In the genomic region with DNA sequence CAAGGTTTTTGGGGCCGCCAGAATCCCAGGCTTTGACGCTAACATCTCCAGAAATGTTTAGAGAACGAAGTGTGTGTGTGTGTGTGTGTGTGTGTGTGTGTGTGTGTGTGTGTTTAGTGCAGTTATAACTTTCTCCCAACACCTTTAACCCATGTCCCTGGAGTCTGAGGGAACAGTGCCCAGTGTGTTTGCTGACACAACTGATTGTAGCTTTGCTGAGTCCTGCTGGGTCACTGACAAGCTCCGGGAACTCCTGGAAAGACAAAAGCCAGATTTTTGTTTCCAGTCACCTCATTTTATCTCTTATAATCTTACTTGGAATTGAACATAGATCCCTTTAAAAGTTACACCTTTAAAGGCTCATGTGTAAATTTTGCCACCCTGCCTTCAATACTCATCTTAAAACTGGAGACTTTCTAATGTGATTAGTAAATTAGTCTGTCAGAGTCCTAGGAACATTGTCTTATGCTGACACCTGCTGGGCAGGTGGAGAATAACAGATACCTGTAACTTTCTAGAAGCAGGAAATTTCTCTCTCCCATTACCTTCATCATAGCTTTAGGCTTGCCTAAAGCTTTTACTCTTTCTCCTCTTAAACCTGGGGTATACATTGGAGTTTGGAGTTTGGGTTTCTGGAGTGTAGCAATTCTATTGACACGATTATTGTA, we compare ENCODE assay signal across 9 mouse cellular contexts. TPM values are rescaled to one million over a fixed set of nuclear protein-coding genes. Genes with fewer than 3 reads are reported as not detected.
DNase-seq lines count a peak whose midpoint lies in the region; ATAC-seq and TF ChIP-seq lines count a peak whose summit lies in the region.
"Had no signal": no experiment of that assay in that cellular context is flagged by ENCODE, and none has a peak within 500 bp of the region (broad histone marks: within the 10 kb centered on the region; RNA-seq: fewer than 3 reads in every experiment).

No protein-coding gene starts in this region.

- intact Hi-C loops in left cerebral cortex, adult 2 months (cut with DNase I) = loop anchor here (1.0 to 10.0 kb wide), 2 partner anchors 101 to 278 kb away; no protein-coding TSS in a partner anchor

- 0 out of 2 replicates have a peak, but pooled peaks have one; percentile 35 for ATAC-seq in hindbrain, embryonic 14.5 days (ENCODE audit: low FRiP score)
- ATAC-seq in hindbrain, embryonic 12.5 days (ENCODE audit: low FRiP score) = no peak
- ATAC-seq in Patski = no peak

- H3K27me3 ChIP-seq in hindbrain, embryonic 14.5 days (ENCODE audit: control insufficient read depth, insufficient read depth, low read length) = no peaks in the 10 kb centered on the region
- no peaks in the 10 kb centered on the region for H3K27me3 ChIP-seq in hindbrain, embryonic 12.5 days
- peaks cover 12% of the 10 kb centered on the region for H3K27me3 ChIP-seq in Patski
- H3K27me3 ChIP-seq: limb, embryonic 13.5 days had no signal

- CTCF ChIA-PET in Patski (lab: Charles Lee) = interaction anchor here (0.7 kb wide), 3 partner anchors 278 to 281 kb away, joined by 3 read pairs; no protein-coding TSS in a partner anchor

- no peak overlapping the region for H3K27ac ChIP-seq in hindbrain, embryonic 14.5 days
- no peak overlapping the region for H3K27ac ChIP-seq in hindbrain, embryonic 12.5 days
- no peak overlapping the region for H3K27ac ChIP-seq in left cerebral cortex, adult 2 months
- H3K27ac ChIP-seq: limb, embryonic 13.5 days had no signal

- TF ChIP-seq CTCF in Patski (IDR thresholded peaks at IDR 0.05) = peak; percentile 39
- peak; percentile 82 for TF ChIP-seq CTCF in left cerebral cortex, adult 2 months (IDR thresholded peaks at IDR 0.05)

- in situ Hi-C loops in Patski (cut with MboI; ENCODE audit: low pct_unique_long_range_greater_than_20kb) = loop anchor here (5.0 kb wide), 2 partner anchors 98 to 278 kb away; no protein-coding TSS in a partner anchor

- H3K36me3 ChIP-seq in hindbrain, embryonic 14.5 days (replicated peaks; ENCODE audit: control insufficient read depth, insufficient read depth) = no peaks in the 10 kb centered on the region
- no peaks in the 10 kb centered on the region for H3K36me3 ChIP-seq in hindbrain, embryonic 12.5 days
- H3K36me3 ChIP-seq: limb, embryonic 13.5 days had no signal

- H3K4me1 ChIP-seq in hindbrain, embryonic 14.5 days (replicated peaks; ENCODE audit: control insufficient read depth, insufficient read depth, low read length) = no peaks in the 10 kb centered on the region
- H3K4me1 ChIP-seq in hindbrain, embryonic 12.5 days = no peaks in the 10 kb centered on the region
- H3K4me1 ChIP-seq: limb, embryonic 13.5 days had no signal

- WGBS in hindbrain, embryonic 14.5 days = 72% methylated on average over 5 of the region's 5 CpGs
- 69% methylated on average over 5 of the region's 5 CpGs for WGBS in hindbrain, embryonic 12.5 days

- H3K9ac ChIP-seq in hindbrain, embryonic 14.5 days = no peak overlapping the region
- H3K9ac ChIP-seq in hindbrain, embryonic 12.5 days = no peak overlapping the region
- H3K9ac ChIP-seq: limb, embryonic 13.5 days had no signal

- H3K9me3 ChIP-seq in hindbrain, embryonic 14.5 days (ENCODE audit: control insufficient read depth, low read length) = no peaks in the 10 kb centered on the region
- H3K9me3 ChIP-seq in hindbrain, embryonic 12.5 days (replicated peaks) = no peaks in the 10 kb centered on the region
- H3K9me3 ChIP-seq: limb, embryonic 13.5 days had no signal

- peak; percentile 74 for DNase-seq in hindbrain, embryonic 14.5 days (ENCODE audit: low spot score)
- peak; percentile 64 for DNase-seq in CD4-positive helper T cell, adult 2 months (ENCODE audit: low read depth, low spot score)
- DNase-seq in Patski (ENCODE audit: low read depth, low spot score) = no peak
- DNase-seq in cerebellum, postnatal 36 days = peak; percentile 39 to 60
- peak; percentile 43 to 56 for DNase-seq in left cerebral cortex, adult 2 months (ENCODE audit: extremely low spot score in 1 of 2, low spot score in 2 of 2)
- DNase-seq in retina, postnatal 1 day = peak; percentile 32
- DNase-seq in gastrocnemius, postnatal 25 days = no peak

- POLR2A ChIA-PET in Patski (lab: Charles Lee) = no interaction called here

- no peak overlapping the region for H3K4me3 ChIP-seq in hindbrain, embryonic 14.5 days (replicated peaks; ENCODE audit: low read length)
- H3K4me3 ChIP-seq in hindbrain, embryonic 12.5 days = no peak overlapping the region
- H3K4me3 ChIP-seq in left cerebral cortex, adult 2 months = no peak overlapping the region
- H3K4me3 ChIP-seq: limb, embryonic 13.5 days had no signal

- H3K4me2 ChIP-seq in hindbrain, embryonic 14.5 days (replicated peaks) = no peak overlapping the region
- no peak overlapping the region for H3K4me2 ChIP-seq in hindbrain, embryonic 12.5 days (replicated peaks)
- H3K4me2 ChIP-seq: limb, embryonic 13.5 days had no signal

RNA-seq across cellular contexts. Expression of gene Pik3cg, which starts 37.2 kb away (rescaled TPM):
- polyA plus RNA-seq in hindbrain, embryonic 14.5 days (2014; fragmentation: Nextera tagmentation; extraction: Ambion mirVana) = 1.7 and 1.9 TPM in 2 replicates
- polyA plus RNA-seq in hindbrain, embryonic 12.5 days (2016; fragmentation: Nextera tagmentation; extraction: Ambion mirVana) = 1.4 and 1.9 TPM in 2 replicates
- polyA plus RNA-seq in Patski (2021) = not detected
- 1 to 10 TPM; 3.1 to 4.0 TPM for total RNA-seq in left cerebral cortex, adult 2 months (2021)
- total RNA-seq in gastrocnemius, postnatal 25 days (2021) = 1 to 10 TPM in 1 of 2 experiments, under 1 TPM in 1; 0.69 to 1.2 TPM

Comparison
In these comparisons a context has a peak if more than half of its experiments do, and no peak if none do; other contexts are left out.
1. DNase-seq: peak in hindbrain, embryonic 14.5 days (single experiment), CD4-positive helper T cell, adult 2 months (single experiment), cerebellum, postnatal 36 days (2 of 2), left cerebral cortex, adult 2 months (2 of 2) and retina, postnatal 1 day (single experiment); none in Patski (single experiment) and gastrocnemius, postnatal 25 days (single experiment).